Mouse (Mus musculus): ENCODE results near the gene Atf3.

Gene Atf3

GRCm38 (mm10) chr1:191225771-191226170, 7.9 kb upstream of the Atf3 start:
- DNase-seq: no peak

GRCm38 (mm10) chr1:191224981-191225703, 7.3 kb upstream of the Atf3 start:
- no peak for DNase-seq

- peak; percentile 95 for DNase-seq
Observed at GRCm38 (mm10) chr1:191224302-191224980, 6.6 kb upstream of the Atf3 start.

- DNase-seq: no peak
Observed at GRCm38 (mm10) chr1:191223930-191224301, 6.1 kb upstream of the Atf3 start.

GRCm38 (mm10) chr1:191222031-191222430, 4.2 kb upstream of the Atf3 start:
- DNase-seq: no peak

- no peak for DNase-seq
Observed at GRCm38 (mm10) chr1:191220588-191220987, 2.7 kb upstream of the Atf3 start.

GRCm38 (mm10) chr1:191219748-191220147, 1.9 kb upstream of the Atf3 start:
- no peak for DNase-seq

- no peak for DNase-seq
Observed at GRCm38 (mm10) chr1:191218583-191218982, 744 bp upstream of the Atf3 start.

- DNase-seq: peak; percentile 11
Observed at GRCm38 (mm10) chr1:191215776-191216661, 1.8 kb downstream of the Atf3 start.

- no peak for DNase-seq
Observed at GRCm38 (mm10) chr1:191211096-191211495, 6.7 kb downstream of the Atf3 start.

- DNase-seq: no peak
Observed at GRCm38 (mm10) chr1:191205791-191206190, 12.0 kb downstream of the Atf3 start.

- DNase-seq: no peak
Observed at GRCm38 (mm10) chr1:191204876-191205275, 13.0 kb downstream of the Atf3 start.

GRCm38 (mm10) chr1:191203496-191203895, 14.3 kb downstream of the Atf3 start:
- DNase-seq: peak; percentile 65

- DNase-seq: no peak
Observed at GRCm38 (mm10) chr1:191202208-191202952, 15.5 kb downstream of the Atf3 start.

GRCm38 (mm10) chr1:191200816-191201602, 16.8 kb downstream of the Atf3 start:
- no peak for DNase-seq

GRCm38 (mm10) chr1:191197916-191198315, 19.9 kb downstream of the Atf3 start:
- no peak for DNase-seq

GRCm38 (mm10) chr1:191196016-191196415, 21.8 kb downstream of the Atf3 start:
- peak; percentile 15 for DNase-seq

- DNase-seq: peak; percentile 56
Observed at GRCm38 (mm10) chr1:191193657-191194424, 24.0 kb downstream of the Atf3 start.

- no peak for DNase-seq
Observed at GRCm38 (mm10) chr1:191192751-191193150, 25.1 kb downstream of the Atf3 start.

- no peak for DNase-seq
Observed at GRCm38 (mm10) chr1:191192213-191192612, 25.6 kb downstream of the Atf3 start.

Measured in kidney, postnatal 14 days (tissue).